Mouse (Mus musculus) bone marrow macrophage, adult 2 months (primary cell): Measurements from ENCODE around the gene Rccd1.

Experiments used
- CTCF ChIP-seq: IDR thresholded peaks from 2 replicates; pipeline ENCODE4 v1.5.1; 2012; ENCODE audit warnings: low read depth, mild to moderate bottlenecking, low read length, moderate library complexity
- POLR2A ChIP-seq: IDR thresholded peaks from 2 replicates; pipeline ENCODE4 v1.6.1; 2012; ENCODE audit warnings: mild to moderate bottlenecking, low read depth, low read length, borderline replicate concordance

DNA sequence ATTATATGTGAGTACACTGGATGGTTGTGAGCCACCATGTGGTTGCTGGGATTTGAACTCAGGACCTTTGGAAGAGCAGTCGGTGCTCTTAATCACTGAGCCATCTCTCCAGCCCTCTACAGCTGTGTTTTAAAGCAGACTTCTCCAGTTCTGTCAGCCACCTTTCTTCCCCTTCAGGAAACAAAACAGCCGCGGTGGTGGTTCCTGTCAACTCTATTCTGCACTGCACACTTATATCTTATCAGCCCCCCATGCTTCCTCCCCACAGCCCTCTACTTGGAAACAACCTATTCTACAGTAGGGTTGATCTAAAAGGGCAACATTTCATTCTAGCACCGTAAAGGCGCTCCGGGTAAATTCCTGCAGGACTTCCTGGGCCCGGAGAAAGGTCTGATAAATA, 77.4 kb downstream of the Rccd1 start:
- no peak for TF ChIP-seq POLR2A
- no peak for TF ChIP-seq CTCF
